Mouse (Mus musculus): ENCODE measurements around the gene Foxred1.

DNA sequence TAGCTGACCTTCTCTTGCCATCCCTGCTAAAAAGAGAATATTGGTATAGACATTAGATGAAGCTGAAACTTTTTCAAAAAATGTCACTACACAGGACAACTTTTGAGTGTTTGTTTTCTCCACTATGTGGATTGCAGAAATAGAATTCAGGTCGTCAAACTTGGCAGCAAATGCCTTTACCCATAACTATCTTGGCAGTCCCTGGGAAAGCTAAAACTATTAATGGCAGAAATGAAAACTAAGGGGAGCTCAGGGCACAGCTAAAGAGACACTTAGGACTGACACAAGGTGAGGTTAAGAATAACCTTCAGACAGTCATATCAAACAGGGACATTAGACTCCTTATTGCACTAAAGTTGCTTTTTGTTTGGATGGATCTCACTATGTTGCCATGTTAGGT lies 7.1 kb upstream of the Foxred1 start:
- TF ChIP-seq POLR2A (IDR thresholded peaks at IDR 0.05; ENCODE audit: low read depth, low read length) = no peak
- TF ChIP-seq CTCF (conservative IDR thresholded peaks at IDR 0.05; ENCODE audit: insufficient read depth, insufficient read length, low read depth, low read length) = no peak

All from kidney, adult 2 months (tissue).